Mouse (Mus musculus) brain, adult 2 months (tissue): Measurements from ENCODE around the gene Pfn1.
A peak's percentile ranks its signal among the peaks of the same experiment; 100 is the strongest.

Source experiments
- DNase-seq: peaks from one replicate; pipeline ENCODE4 v3.0.0; 2011; ENCODE audit warnings: low read depth, low spot score

The Pfn1 gene

DNA sequence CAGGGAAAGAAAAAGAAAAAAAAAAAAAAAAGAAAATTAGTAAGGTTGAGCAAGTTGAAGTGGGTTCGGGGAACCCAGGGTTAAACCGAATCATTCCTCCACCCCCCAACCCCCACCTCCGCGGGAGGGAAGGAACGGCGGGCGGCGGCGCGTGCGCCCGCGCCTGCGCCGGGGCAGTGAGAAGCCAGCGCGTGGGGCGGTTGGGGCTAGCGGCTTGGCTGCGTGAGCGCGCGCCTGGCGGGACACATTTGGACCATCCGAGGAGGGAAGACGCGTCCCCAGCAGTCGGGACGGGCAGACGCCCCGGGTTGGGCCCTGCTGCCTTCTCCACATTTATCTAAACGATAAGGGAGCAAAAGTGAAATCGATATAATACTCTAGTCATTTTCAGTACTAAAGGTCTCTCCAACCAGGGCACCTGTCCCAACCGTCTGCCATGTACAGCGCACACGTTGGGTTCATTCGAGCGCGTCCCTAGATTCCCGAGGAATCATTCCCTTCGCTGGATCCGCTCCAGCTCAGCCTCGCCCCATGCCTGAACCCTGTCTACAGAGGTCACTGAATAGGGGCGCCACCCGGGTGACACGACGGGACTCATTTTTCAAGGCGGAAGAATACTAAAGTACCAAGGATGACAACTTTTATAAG is 603 bp upstream of the Pfn1 start:
- peak; percentile 91 for DNase-seq

DNA sequence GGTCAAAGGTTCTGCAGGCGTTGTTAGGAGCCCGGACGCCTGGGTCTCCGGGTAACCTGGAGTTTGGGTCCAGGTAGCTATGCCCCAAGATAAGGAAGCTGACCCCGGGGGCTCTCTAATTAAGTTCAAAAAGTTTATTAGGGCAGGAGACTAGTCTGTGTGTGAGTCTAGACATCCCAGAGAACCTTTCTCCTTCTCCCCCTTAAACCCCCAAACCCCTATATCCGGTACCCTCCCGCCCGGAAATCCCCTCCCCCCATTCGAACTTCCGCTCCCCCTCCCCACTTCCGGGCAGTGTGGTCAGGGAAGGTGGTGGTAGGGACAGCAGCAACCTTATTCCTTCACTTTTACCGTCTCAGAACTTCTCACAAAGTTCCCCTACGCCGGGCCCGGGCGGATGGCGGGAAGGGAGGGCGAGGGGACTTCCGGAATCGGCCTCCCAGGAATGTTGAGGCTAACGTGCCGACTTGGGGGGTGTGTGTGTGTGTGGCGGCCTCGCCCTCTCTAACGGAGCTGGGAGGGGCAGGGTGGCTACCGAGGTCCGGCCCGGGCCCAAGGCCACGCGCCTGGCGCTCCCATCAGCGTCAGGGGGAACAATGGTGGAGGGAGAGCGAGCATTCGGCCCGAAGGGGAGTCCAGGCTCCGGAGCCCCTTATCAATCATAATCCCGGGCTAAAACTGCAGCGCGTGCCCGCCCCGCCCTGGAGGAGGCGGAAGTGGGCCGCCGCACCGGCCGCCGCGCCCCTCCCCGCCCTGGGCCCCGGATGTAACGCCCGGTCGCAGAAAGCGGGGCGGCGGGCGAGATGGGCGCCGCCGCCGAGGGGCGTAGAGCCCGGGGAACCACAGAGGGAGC is 873 bp downstream of the Pfn1 start:
- peak; percentile 60 for DNase-seq

DNA sequence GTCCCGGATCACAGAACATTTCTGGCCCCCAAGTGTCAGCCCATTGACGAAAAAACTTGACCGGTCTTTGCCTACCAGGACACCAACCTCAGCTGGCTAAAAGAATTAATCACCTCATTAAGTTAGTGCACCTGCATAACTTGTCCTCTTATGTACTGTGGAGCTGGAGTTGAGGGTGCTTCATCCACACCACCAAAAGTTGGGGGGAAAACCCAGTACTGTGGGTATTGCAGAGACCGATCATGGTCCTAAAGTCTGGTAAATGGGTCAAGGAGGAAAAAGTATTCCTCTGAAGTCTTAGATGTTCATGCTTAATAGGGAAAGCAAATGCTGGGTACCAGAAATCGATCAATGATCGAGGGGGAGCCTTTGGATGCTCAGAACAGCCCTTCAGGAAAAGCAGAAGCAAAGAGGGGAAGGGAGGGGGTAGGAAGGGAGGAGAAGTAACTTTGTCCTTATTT is 1.5 kb downstream of the Pfn1 start:
- DNase-seq, result no peak

DNA sequence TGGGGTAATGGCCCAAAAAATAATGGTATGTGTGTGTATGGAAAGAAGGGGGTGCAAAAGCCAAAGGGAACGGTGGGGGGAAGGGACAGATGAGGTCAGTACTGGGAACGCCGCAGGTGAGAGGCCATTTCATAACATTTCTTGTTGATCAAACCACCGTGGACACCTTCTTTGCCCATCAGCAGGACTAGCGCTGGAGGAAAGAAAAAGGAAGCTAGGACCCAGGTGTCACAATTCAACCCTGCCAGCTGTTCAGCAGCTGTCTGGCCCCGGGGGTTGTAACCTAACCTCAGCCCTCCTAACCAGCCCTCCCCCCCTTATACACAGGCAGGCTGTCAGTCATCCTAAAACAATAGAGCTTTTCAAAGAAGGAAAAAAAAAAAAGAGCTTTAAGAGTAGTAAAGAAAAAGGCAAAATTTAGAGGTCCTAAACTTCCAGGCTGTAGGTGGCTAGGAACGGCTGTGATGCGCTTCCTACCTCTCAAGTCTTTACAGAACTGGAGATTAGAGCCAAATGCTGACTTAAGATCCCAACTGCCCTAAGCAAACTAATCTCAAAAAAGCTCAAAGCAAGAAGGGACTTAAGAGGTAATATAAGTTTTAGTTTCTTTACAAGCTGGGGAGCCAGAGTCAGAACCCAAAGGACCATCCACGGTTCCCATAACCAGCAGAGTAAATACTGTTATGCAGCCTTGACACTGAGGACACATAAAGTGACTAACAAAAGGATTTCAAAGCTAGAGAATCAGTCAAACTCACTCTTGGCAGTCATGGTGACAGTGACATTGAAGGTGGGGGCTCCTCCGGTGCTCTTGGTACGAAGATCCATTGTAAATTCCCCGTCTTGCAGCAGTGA is 2.2 kb downstream of the Pfn1 start:
- no peak for DNase-seq

DNA sequence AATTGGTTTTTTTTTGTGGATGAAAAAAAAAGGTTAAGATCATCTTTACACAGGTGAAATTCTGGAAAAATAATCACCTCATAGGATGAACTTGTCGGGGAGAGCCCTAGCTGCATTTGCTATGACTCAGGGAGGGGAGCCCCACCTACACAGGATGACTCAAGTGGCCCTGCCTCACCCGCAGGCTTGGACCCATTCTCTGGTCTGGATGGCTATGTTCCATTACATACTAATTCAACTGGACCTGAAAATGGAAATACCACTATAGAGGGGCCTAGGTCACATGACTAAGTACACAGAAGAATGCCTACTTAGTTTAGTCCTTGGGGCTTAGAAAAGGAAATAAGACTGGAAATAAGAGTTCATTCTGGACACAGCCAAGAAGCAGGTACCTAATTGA is 3.1 kb downstream of the Pfn1 start:
- DNase-seq, result no peak

DNA sequence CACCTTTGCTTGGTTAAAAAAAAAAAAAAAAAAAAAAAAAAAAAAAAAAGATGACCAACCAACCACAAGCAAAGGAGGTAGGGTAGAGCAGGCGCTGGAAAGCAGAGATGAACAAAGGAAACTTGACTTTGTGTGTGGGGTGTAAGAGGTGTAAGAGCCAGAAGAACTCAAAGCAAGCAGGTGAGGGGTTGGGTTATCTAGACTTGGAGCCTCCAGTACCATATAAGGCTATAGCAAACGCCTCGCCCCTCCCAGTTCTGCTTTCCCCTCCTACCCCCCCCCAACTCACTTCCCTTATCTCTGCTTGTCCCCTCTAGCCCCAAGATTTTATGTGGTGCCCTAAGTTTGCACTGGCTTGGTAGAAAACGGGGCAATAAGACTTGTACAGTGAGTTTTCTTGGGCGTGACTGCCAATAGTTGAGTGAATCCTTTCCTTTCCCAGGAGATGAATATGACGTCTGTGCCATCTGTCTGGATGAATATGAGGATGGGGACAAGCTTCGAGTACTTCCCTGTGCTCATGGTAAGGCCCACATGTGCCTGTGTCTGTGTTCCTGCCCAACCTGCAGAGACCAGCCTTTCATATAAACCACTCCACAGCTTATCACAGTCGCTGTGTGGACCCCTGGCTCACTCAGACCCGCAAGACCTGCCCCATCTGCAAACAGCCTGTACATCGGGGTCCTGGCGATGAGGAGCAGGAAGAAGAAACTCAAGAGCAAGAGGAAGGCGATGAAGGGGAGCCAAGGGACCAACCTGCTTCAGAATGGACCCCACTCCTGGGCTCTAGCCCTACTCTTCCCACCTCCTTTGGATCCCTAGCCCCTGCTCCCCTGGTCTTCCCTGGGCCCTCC is 3.9 kb downstream of the Pfn1 start:
- no peak for DNase-seq

DNA sequence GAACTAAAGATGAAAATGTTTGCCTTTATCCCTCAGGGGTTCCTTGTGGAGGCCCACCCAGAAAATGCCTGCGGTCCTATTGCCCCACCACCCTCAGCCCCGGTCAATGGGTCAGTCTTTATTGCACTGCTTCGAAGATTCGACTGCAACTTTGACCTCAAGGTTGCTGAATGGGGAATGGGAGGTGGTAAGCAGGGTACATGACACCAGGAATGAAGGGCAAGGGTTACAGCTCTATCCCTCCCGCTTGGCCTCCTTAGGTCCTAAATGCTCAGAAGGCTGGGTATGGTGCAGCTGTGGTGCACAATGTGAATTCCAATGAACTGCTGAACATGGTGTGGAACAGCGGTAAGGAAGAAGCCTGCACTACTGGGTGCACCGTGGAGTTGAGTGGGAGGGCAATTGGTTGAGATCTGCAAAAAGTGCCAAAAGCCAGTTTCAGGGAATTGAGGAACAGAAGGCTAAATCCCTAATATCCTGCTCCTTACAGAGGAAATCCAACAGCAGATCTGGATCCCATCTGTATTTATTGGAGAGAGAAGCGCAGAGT is 5.2 kb downstream of the Pfn1 start:
- DNase-seq, result no peak

DNA sequence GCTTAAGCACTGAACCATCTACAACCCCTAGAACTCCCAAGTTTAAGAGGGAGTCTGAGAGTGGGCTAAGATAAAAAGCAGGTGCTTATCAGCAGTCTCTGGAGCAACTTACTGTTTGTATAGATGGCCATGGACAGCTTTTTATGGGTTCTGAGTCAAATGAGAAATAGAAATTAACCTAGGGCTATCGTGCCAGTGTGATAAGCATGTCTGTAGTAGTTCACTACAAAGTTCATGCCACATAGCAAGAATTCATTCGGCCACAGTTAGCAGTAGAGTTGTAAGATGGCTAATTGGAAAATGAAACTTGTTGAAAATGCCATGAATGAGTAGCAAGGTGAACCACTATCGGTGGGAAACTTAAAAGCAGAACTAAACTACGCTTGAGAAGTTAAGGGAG is 5.9 kb downstream of the Pfn1 start:
- DNase-seq, result no peak

DNA sequence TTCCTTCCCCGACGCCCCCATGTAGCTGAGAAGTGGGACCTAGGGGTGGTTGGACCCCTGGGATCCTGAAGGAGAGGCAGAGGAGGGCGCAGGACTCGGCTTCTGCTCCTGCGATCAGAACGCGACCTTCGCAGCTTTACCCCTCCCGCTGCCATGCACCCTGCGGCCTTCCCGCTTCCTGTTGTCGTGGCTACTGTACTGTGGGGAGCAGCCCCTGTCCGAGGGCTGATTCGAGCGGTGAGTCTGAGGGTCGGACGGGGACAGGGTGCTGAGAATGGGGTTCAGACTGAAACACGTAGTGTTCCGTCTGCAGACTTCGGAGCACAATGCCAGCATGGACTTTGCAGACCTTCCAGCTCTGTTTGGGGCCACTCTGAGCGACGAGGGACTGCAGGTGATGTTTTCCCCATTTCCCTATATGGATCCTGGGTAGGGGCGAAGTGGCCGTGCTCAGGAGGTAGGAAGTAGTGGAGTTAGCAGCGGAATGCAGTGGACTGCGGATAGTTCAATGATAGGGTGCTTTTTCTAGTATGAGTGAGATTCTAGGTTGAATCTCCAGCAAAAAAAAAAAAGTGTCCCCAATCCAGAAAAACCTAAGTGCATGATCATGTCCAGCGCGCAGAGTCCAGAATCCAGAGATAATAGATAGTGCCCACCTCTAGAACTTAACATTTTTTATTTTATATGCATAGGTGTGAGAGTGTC is 6.6 kb downstream of the Pfn1 start:
- no peak for DNase-seq

DNA sequence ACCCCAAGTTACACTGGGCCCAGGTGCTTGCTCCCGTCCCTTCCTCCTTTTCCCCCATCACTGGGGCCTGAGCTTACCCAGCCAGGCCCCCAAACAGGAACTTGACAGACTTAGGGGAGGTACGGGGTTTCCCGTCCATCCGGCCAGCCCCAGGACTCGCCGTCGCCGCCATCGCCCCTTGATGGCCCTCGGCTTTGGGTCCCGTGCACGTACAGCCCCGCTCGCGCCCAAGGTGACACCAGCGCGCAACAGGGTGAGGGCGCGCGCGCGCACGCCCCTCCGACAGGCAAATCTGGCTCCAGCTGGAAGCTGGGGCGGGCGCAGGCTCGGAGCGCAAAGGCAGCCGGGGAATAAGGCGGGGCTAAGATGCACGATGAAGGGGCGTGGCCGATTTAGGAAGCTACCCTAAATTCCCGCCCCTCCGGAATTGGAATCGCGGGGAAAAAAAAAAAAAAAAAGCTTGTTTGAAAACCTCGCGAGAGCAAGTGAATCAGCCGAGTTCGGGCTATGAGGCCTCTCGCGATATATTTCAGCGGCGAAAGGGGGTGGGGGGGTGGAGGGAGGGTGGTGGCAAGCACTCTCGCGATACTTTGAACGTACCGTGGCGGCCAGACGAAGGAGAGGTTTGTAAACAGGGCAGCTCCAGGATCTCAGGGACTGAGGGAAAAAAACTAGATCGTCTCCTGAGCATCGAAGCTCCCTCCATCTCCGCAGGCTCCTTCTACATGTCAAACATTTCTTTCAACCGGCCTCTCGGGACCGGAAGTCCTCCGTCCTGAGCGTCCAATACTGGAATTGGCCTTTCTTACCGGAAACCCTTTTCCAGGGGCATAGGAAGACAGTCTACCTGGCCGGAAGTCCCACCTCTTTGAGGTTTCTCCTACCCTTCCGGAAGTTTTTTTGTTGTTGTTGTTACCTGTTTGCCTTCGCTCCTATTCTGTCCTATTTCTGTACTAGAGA is 7.5 kb downstream of the Pfn1 start, which contains the start of the genes Rnf167 and Slc25a11:
Rnf167 (plus strand) TSS at position 545 of the 960 bp plus-strand sequence.
Slc25a11 (minus strand) TSS at position 789 of the 960 bp plus-strand sequence.
- DNase-seq, result peak; percentile 100

DNA sequence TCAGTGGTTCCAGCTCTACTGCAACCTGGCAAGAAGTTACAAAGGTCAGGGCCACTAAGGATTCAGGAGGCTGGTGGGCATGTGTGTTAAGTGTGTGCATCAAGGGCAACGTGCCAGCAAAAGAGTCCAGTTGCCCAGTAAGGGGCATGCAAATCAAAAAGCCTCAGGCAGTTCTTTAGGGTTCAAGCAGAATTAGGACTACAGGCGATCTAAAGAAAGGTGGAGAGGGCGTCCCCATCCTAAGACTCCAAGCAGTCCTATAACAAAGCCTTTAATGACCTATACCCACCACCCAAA is 8.2 kb downstream of the Pfn1 start:
- DNase-seq, result no peak

DNA sequence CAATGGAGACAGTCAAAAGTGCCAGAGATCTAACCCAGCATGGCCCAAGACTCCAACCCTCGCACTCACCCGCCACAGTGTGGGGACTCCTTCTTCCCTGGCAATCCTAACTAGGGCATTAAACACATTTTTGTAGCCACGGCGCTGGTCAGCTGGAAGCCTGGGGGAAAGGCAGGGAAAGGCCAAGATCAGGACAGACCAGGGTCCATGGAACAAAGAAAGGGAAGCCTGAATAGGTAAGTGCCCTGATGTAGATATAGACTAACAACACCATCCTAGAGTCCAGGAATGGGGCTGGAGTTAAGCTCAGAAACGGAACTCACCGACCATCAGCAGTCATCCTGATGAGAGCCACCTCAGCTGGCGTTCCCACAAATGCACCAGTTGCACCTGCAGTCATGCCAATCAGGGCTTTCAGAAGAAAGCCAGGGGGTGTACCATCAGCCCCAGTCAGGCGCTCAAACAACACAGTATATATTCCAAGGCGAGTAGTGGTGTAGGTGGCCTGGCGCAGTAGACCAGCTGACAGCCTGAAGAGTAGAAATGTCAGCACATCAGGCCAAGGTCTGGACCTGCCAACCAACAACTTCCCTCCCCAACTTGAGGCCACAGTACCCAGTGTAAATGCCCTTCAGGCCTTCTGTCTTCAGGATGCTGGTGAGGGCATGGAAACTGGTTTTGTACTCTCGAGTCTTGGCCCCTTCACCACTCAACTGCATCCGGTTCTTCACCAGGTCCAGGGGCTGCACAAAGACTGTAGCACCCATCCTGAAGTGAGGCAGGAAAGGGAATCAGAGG is 8.8 kb downstream of the Pfn1 start:
- DNase-seq, result no peak

DNA sequence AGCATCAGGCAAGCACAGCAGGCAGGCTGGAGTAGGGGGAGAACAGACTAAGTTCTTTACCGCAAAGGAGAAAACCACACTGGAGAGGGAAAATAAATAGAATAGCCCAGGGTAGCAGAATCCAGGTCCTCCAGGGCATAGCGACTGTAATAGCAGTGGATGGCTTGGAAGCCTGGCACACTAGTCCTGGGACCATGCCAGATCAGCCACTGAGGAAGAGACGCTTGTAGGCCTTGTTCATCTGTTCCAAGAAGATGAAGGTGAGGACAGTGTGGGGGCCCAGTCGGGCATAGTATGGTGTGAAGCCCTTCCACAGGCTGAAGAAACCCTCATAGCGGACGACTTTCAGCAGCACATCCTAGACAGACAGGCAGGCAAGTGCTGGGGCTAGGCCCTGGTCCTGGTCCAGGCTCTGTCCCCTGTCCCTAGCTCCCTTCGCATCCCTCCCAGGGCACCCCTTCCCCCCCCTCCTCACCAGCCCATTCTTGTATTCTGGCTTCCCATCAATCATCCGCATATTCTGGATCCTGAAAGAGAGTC is 9.8 kb downstream of the Pfn1 start:
- no peak for DNase-seq

DNA sequence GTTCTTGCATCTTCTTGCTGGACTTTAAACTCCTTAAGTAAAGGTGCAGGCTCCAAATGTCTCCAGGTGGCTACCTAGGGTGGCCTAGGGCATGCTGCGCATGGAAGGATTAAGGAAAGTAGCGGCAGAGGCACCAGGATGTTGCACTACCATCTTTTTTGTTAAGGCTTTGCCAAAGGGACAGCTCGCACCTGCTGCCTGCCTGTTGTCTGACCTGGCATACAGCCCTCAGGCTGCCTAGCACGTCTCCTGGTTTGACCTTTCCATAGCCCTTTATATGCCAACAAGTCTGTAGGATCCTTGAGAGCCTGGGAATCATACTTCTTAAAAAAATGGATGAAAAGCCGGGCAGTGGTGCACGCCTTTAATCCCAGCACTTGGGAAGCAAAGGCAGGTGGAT is 11.4 kb downstream of the Pfn1 start:
- no peak for DNase-seq

DNA sequence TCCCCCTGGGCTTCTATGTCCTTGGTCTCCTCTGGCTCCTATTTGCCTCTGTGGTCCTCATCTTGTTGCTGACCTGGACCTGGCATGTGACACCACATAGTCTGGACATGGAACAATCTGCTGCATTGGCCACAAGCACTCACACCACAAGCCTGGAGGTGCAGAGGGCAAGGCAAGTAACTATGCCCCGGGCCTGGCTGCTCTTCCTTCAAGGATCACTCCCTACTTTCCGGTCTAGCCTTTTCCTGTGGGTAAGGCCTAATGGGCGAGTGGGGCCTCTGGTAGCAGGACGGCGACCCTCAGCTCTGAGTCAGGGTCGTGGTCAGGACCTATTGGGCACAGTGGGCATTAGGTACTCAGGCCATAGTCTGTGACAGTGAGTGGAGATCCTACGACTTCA is 13.2 kb downstream of the Pfn1 start:
- DNase-seq, result no peak

DNA sequence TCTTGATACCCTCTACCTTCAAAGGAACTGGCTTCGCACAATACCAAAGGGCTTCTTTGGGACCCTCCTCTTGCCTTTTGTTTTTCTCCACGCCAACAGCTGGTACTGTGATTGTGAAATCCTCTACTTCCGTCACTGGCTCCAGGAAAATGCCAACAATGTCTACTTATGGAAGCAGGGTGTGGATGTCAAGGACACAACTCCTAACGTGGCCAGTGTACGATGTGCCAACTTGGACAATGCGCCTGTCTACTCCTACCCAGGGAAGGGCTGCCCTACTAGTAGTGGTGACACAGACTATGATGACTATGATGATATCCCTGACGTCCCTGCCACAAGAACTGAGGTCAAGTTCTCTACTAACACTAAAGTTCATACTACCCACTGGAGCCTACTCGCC is 14.5 kb downstream of the Pfn1 start:
- no peak for DNase-seq

DNA sequence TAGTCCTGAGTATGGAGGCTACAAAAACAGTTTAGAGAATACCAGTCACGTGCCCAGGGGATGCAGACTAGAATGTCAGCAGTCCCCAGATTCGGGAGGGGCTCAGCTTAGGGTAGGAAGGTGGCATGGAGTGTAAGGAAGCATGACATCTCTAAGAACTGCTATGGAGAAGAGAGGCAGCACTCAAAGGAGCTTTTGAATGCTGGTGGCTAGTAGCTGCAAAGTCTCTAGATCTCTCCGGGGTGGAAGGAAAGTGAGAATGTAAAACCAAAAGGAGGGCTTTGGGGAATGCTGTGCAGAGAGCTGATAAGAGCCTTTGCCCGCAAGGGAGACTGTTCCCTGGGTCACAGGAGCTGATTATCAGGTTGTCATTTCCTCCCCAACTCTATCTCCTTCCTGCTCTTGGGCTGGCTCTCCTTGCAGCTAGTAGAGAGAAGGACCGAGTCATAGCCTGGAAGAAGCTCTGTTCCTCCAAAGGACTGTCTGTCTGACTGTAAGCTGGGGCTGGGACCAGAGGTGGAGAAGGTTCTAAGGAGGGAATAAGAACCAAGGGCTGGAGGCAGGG is 15.6 kb downstream of the Pfn1 start, which contains the start of gene Gp1ba:
Gp1ba (plus strand) TSS at position 409 of the 565 bp plus-strand sequence.
- DNase-seq, result no peak

DNA sequence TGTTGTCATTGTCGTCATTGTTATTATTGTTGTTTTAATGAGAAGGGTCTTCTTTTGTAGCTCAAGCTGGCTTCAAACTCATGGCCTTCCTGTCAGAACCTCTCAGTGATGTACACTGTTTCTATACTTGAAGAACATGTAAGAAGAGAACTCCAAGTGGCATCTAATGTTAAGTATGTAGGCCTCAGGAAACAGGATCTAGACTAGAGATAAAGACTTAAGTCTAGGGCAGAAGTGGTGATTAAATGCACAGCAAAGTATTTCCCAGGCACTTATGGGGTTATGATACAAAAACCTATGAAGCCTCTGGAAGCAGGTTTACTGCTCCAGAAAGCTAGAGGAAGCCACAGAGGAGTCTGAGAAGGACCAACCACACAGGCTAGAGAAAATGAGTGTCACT is 16.2 kb downstream of the Pfn1 start:
- DNase-seq, result no peak
